Mouse (Mus musculus) c-Kit-negative CD71-positive TER-119-positive erythroid progenitor cells, embryonic 14.5 days (primary cell): ENCODE results near the gene Adprhl2.

Source experiments
- DNase-seq: peaks from one replicate; pipeline ENCODE4 v3.0.0-alpha.2; 2013; ENCODE audit warnings: low read depth, low spot score

Adprhl2 gene

DNA sequence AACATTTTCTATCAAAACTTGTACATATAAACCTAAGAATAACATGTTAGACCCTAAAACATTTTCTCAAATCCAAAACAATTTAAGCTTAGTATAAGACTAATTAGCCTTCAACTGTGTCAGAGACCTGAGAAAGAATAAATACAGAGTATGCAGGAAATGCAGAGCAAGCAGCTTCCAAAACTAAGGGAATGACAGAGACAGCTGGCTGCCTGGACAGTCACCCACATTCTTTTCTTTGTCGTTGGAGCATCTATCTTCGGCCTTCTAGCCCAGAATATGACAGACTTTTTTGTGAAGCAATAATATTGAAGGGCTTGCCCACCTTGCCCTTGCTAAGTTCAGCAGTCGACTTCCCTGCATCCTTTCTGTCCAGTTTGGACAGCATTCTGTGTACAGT is 52.2 kb downstream of the Adprhl2 start:
- DNase-seq, result no peak
